Mouse (Mus musculus) liver, postnatal 0 days (tissue): ENCODE measurements at regions not wholly inside any gene's neighbourhood (a gene's known extent, or its start where the extent isn't known, plus 50 kb on each side); places are given as distances from the start of the nearest gene placed in this dataset.
A peak's percentile ranks its signal among the peaks of the same experiment; 100 is the strongest.

ENCODE experiments used
- ATAC-seq: fragments of 200-750 bp; cut with Nextera tagmentation; 2 replicates; pipeline ENCODE4 v1.8.0; 2017; ENCODE audit warnings: mild to moderate bottlenecking, moderate library complexity
- DNase-seq: peaks from one replicate; pipeline ENCODE4 v3.0.0-alpha.2; 2016
- H3K27ac ChIP-seq: fragments of 300-500 bp; sonication (generic); 2 replicates; pipeline ENCODE4 v1.5.1; 2014; ENCODE audit warnings: antibody characterized with exemption, moderate library complexity, mild to moderate bottlenecking, low read depth
- H3K27me3 ChIP-seq: fragments of 300-500 bp; sonication (generic); 2 replicates; pipeline ENCODE4 v1.6.1; 2014; ENCODE audit warnings: low read length, control low read depth, mixed read lengths; ENCODE audit not compliant: insufficient read depth
- H3K36me3 ChIP-seq: fragments of 300-500 bp; sonication (generic); replicated peaks from 2 replicates; pipeline ENCODE4 v1.6.1; 2014; ENCODE audit warnings: mild to moderate bottlenecking, control low read depth, low read length, moderate library complexity, mixed read lengths; ENCODE audit not compliant: insufficient read depth
- H3K4me1 ChIP-seq: fragments of 300-500 bp; sonication (generic); 2 replicates; pipeline ENCODE4 v1.6.1; 2014; ENCODE audit warnings: antibody characterized with exemption, mild to moderate bottlenecking, control low read depth; ENCODE audit not compliant: insufficient read depth
- H3K4me2 ChIP-seq: fragments of 300-500 bp; sonication (generic); 2 replicates; pipeline ENCODE4 v1.6.1; 2014; ENCODE audit warnings: low read depth, mild to moderate bottlenecking, low read length, moderate library complexity, mixed read lengths
- H3K4me3 ChIP-seq: fragments of 300-500 bp; sonication (generic); 2 replicates; pipeline ENCODE4 v1.5.1; 2014; ENCODE audit warnings: low read depth, low read length
- H3K9ac ChIP-seq: fragments of 300-500 bp; sonication (generic); replicated peaks from 2 replicates; pipeline ENCODE4 v1.6.1; 2014; ENCODE audit warnings: mild to moderate bottlenecking, moderate library complexity
- H3K9me3 ChIP-seq: fragments of 300-500 bp; sonication (generic); 2 replicates; pipeline ENCODE4 v1.6.1; 2016; ENCODE audit warnings: mild to moderate bottlenecking, control low read depth, low read length, mixed read lengths
- CTCF ChIP-seq: sonication (generic); IDR thresholded peaks from 2 replicates; pipeline ENCODE4 v1.5.1; 2016; ENCODE audit warnings: antibody characterized with exemption, low read depth
- EP300 ChIP-seq: IDR thresholded peaks from 2 replicates; pipeline ENCODE4 v1.6.1; 2016; ENCODE audit warnings: antibody characterized with exemption, low read depth, mild to moderate bottlenecking
- WGBS: fragments of 180-500 bp; shearing (Covaris S2); extraction: QIAGEN DNeasy Blood & Tissue Kit; methylation state at CpG from one replicate; pipeline ENCODE4 v1.1.7; 2014; ENCODE audit not compliant: insufficient replicate concordance; 5-methylcytosine and 5-hydroxymethylcytosine counted together

DNA sequence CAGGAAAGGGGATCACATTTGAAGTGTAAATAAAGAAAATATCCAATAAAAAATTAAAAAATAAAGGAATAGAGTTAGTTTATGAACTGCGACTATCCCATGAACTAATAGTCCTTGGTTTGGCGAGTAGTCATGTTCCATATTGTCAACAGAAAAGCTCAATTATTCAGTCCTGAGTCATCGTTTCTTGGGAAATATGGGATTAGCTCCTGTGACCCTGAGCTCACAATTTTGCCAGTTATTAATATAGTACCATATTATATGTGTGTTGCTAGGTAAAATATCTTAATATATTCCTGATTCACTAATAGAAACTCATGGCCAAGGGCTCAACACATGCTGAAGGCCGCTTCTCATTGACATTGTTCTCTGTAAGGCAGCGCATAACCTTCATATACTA, 126.4 kb upstream of the Ccdc122 start:
- WGBS: 80% methylated on average over 5 of the region's 5 CpGs
- no peak for TF ChIP-seq CTCF
- TF ChIP-seq EP300: no peak
- Histone ChIP-seq H3K4me1 (no peaks in the 10 kb centered on the region; the same call in 1 of the 2 replicates), H3K9me3 (no peaks in the 10 kb centered on the region), H3K27ac (no peak overlapping the region), H3K36me3 (no peaks in the 10 kb centered on the region), H3K27me3 (no peaks in the 10 kb centered on the region), H3K4me2 (no peak overlapping the region), H3K9ac (no peak overlapping the region), H3K4me3 (no peak overlapping the region)
- ATAC-seq: no peak
- DNase-seq: no peak

DNA sequence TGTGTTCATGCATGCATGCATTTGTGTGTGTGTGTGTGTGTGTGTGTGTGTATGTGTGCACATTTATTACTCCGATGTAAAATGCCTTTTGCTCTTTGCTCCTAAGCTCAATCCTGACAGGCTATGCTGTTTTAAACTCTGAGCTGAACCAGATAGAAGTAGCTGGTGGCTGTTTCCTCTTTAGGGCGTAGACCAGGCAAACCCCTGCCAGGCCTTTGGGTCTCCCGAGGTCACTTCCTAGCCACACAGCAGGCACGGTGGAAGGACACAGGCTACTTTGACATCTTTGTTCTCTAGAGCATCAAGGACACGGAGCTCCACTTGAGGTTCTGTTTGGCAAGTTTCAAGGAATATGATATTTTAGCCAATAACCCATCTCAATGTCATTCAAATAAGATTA, 128.6 kb upstream of the Ccdc122 start:
- Histone ChIP-seq H3K9me3 (no peaks in the 10 kb centered on the region), H3K4me1 (peaks cover 5% of the 10 kb centered on the region; the same call in 1 of the 2 replicates), H3K9ac (no peak overlapping the region), H3K36me3 (no peaks in the 10 kb centered on the region), H3K4me2 (no peak overlapping the region), H3K27ac (no peak overlapping the region), H3K4me3 (no peak overlapping the region), H3K27me3 (no peaks in the 10 kb centered on the region)
- no peak for DNase-seq
- WGBS: 47% methylated on average over 5 of the region's 5 CpGs
- no peak for TF ChIP-seq CTCF
- TF ChIP-seq EP300: no peak
- ATAC-seq: no peak

GRCm38 (mm10) chr14:76902962-76903757, 133.4 kb upstream of the Ccdc122 start:
- Histone ChIP-seq H3K4me2 (no peak overlapping the region), H3K4me1 (peaks cover 10% of the 10 kb centered on the region), H3K36me3 (no peaks in the 10 kb centered on the region), H3K9ac (no peak overlapping the region), H3K27me3 (no peaks in the 10 kb centered on the region), H3K4me3 (no peak overlapping the region), H3K27ac (no peak overlapping the region), H3K9me3 (no peaks in the 10 kb centered on the region)
- ATAC-seq (no peak), DNase-seq (no peak)
- WGBS: 78% methylated on average over 1 of the region's 1 CpGs
- TF ChIP-seq EP300: no peak
- no peak for TF ChIP-seq CTCF

GRCm38 (mm10) chr14:76901490-76901889, 135.1 kb upstream of the Ccdc122 start:
- ATAC-seq (peak; percentile 99), DNase-seq (peak; percentile 45)
- H3K4me3 ChIP-seq: no peak overlapping the region
- TF ChIP-seq EP300 (peak; percentile 51), CTCF (no peak)
- H3K36me3 ChIP-seq: no peaks in the 10 kb centered on the region
- no peak overlapping the region for H3K4me2 ChIP-seq
- H3K27me3 ChIP-seq: no peaks in the 10 kb centered on the region
- no peaks in the 10 kb centered on the region for H3K9me3 ChIP-seq
- WGBS: 48% methylated on average over 3 of the region's 3 CpGs
- H3K4me1 ChIP-seq: peaks cover 10% of the 10 kb centered on the region
- H3K27ac ChIP-seq: peak overlapping the region; percentile 86
- H3K9ac ChIP-seq: no peak overlapping the region

GRCm38 (mm10) chr14:76899331-76899730, 137.2 kb upstream of the Ccdc122 start:
- Histone ChIP-seq H3K9me3 (no peaks in the 10 kb centered on the region), H3K27ac (no peak overlapping the region), H3K9ac (no peak overlapping the region), H3K36me3 (no peaks in the 10 kb centered on the region), H3K27me3 (no peaks in the 10 kb centered on the region), H3K4me3 (no peak overlapping the region), H3K4me1 (peaks cover 10% of the 10 kb centered on the region), H3K4me2 (no peak overlapping the region)
- ATAC-seq: no peak
- 34% methylated on average over 3 of the region's 3 CpGs for WGBS
- TF ChIP-seq EP300: no peak
- TF ChIP-seq CTCF: no peak
- no peak for DNase-seq

- peaks cover 11% of the 10 kb centered on the region for H3K4me1 ChIP-seq
- no peak overlapping the region for H3K4me3 ChIP-seq
- no peak for TF ChIP-seq EP300
- TF ChIP-seq CTCF: no peak
- no peaks in the 10 kb centered on the region for H3K27me3 ChIP-seq
- ATAC-seq (no peak), DNase-seq (no peak)
- H3K27ac ChIP-seq: no peak overlapping the region
- no peaks in the 10 kb centered on the region for H3K9me3 ChIP-seq
- 24% methylated on average over 3 of the region's 3 CpGs for WGBS
- no peak overlapping the region for H3K4me2 ChIP-seq
- no peak overlapping the region for H3K9ac ChIP-seq
- no peaks in the 10 kb centered on the region for H3K36me3 ChIP-seq
These were observed 148.9 kb upstream of the Ccdc122 start for GRCm38 (mm10) chr14:76887708-76888107.
